Mouse (Mus musculus) cerebellum, adult 2 months (tissue): ENCODE data around the gene Ctbs. TPM values are rescaled to one million over a fixed set of nuclear protein-coding genes. Genes with fewer than 3 reads are reported as not detected.

Experiments used
- DNase-seq, 2 experiments: peaks; one replicate each; pipeline ENCODE4 v3.0.0; 2021
- H3K27ac ChIP-seq: fragments of 200-500 bp; 2 replicates; pipeline ENCODE4 v1.5.1; 2012; ENCODE audit warnings: low read length, control low read depth, inconsistent platforms; ENCODE audit not compliant: insufficient read depth
- H3K27me3 ChIP-seq: fragments of 200-500 bp; 2 replicates; pipeline ENCODE4 v1.6.1; 2012; ENCODE audit warnings: inconsistent platforms, mild to moderate bottlenecking, low read length, moderate library complexity; ENCODE audit not compliant: control insufficient read depth, insufficient read depth
- H3K4me1 ChIP-seq: fragments of 200-500 bp; 2 replicates; pipeline ENCODE4 v1.6.1; 2011; ENCODE audit warnings: low read length; ENCODE audit not compliant: control insufficient read depth, insufficient read depth
- H3K4me3 ChIP-seq: fragments of 200-500 bp; replicated peaks from 2 replicates; pipeline ENCODE3; 2011; ENCODE audit warnings: mild to moderate bottlenecking, low read depth, low read length, control low read depth; ENCODE audit not compliant: insufficient read depth
- CTCF ChIP-seq: fragments of 200-500 bp; IDR thresholded peaks from 2 replicates; pipeline ENCODE4 v1.5.1; 2011; ENCODE audit warnings: low read depth, mild to moderate bottlenecking, control low read depth, low read length, moderate library complexity, borderline replicate concordance; ENCODE audit not compliant: insufficient read depth
- POLR2A ChIP-seq: fragments of 200-500 bp; IDR thresholded peaks from 2 replicates; pipeline ENCODE4 v1.6.1; 2011; ENCODE audit warnings: low read length, control low read depth, borderline replicate concordance; ENCODE audit not compliant: insufficient read depth
- WGBS: fragments of 180-500 bp; shearing (Covaris S2); methylation state at CpG from one replicate; pipeline ENCODE4 v1.1.7; 2018; 5-methylcytosine and 5-hydroxymethylcytosine counted together
- polyA plus RNA-seq: library from polyadenylated mRNA; depleted of rRNA; stranded (reverse); fragments of >200 nt; gene quantifications from 2 replicates; pipeline ENCODE4 v1.2.3, GENCODE M21; 2012

Gene Ctbs
- polyA plus RNA-seq, 1 experiment = 3.0 TPM

GRCm38 (mm10) chr3:146472657-146473056 lies 23.1 kb downstream of the Ctbs start:
- Histone ChIP-seq H3K4me3 (no peak overlapping the region), H3K4me1 (no peaks in the 10 kb centered on the region), H3K27ac (no peak overlapping the region), H3K27me3 (no peaks in the 10 kb centered on the region)
- no peak for DNase-seq
- TF ChIP-seq CTCF (no peak), POLR2A (no peak)
- WGBS = 81% methylated on average over 4 of the region's 4 CpGs

GRCm38 (mm10) chr3:146473741-146474140 lies 24.1 kb downstream of the Ctbs start:
- TF ChIP-seq CTCF (no peak), POLR2A (no peak)
- Histone ChIP-seq H3K27me3 (no peaks in the 10 kb centered on the region), H3K4me3 (no peak overlapping the region), H3K27ac (no peak overlapping the region), H3K4me1 (no peaks in the 10 kb centered on the region)
- no peak for DNase-seq

- no peaks in the 10 kb centered on the region for H3K27me3 ChIP-seq
- DNase-seq = no peak
- no peak overlapping the region for H3K27ac ChIP-seq
- H3K4me3 ChIP-seq = no peak overlapping the region
- TF ChIP-seq POLR2A (no peak), CTCF (no peak)
- H3K4me1 ChIP-seq = no peaks in the 10 kb centered on the region
- 87% methylated on average over 3 of the region's 3 CpGs for WGBS
Observed at GRCm38 (mm10) chr3:146474428-146474827, 24.8 kb downstream of the Ctbs start.

- Histone ChIP-seq H3K4me3 (no peak overlapping the region), H3K4me1 (no peaks in the 10 kb centered on the region), H3K27ac (no peak overlapping the region), H3K27me3 (no peaks in the 10 kb centered on the region)
- DNase-seq = no peak
- no peak for TF ChIP-seq CTCF
- no peak for TF ChIP-seq POLR2A
- 67% methylated on average over 2 of the region's 2 CpGs for WGBS
Observed at GRCm38 (mm10) chr3:146482044-146482443, 32.4 kb downstream of the Ctbs start.

GRCm38 (mm10) chr3:146486464-146486863 lies 36.9 kb downstream of the Ctbs start:
- no peaks in the 10 kb centered on the region for H3K27me3 ChIP-seq
- 90% methylated on average over 4 of the region's 4 CpGs for WGBS
- no peaks in the 10 kb centered on the region for H3K4me1 ChIP-seq
- no peak overlapping the region for H3K4me3 ChIP-seq
- H3K27ac ChIP-seq = no peak overlapping the region
- TF ChIP-seq POLR2A (no peak), CTCF (no peak)
- DNase-seq = no peak

- Histone ChIP-seq H3K4me3 (no peak overlapping the region), H3K27me3 (peaks cover 6% of the 10 kb centered on the region; the same call in 1 of the 2 replicates), H3K4me1 (no peaks in the 10 kb centered on the region), H3K27ac (no peak overlapping the region)
- TF ChIP-seq CTCF (no peak), POLR2A (no peak)
- no peak for DNase-seq
- WGBS = 61% methylated on average over 8 of the region's 8 CpGs
Observed at GRCm38 (mm10) chr3:146494941-146495340, 45.3 kb downstream of the Ctbs start.

- Histone ChIP-seq H3K4me3 (peak overlapping the region; percentile 34), H3K27me3 (peaks cover 8% of the 10 kb centered on the region; the same call in 1 of the 2 replicates), H3K27ac (no peak overlapping the region), H3K4me1 (no peaks in the 10 kb centered on the region)
- WGBS = 5% methylated on average over 13 of the region's 13 CpGs
- peak in 1 of 2 experiments; percentile 5 for DNase-seq
- TF ChIP-seq CTCF (no peak), POLR2A (no peak)
Observed at GRCm38 (mm10) chr3:146498989-146499388, 49.4 kb downstream of the Ctbs start.

- Histone ChIP-seq H3K27me3 (peaks cover 8% of the 10 kb centered on the region; the same call in 1 of the 2 replicates), H3K4me1 (no peaks in the 10 kb centered on the region), H3K27ac (no peak within 1 kb of the TSS), H3K4me3 (peak within 1 kb of the TSS; percentile 51)
- DNase-seq = peak; percentile 34
- WGBS = 1% methylated on average over 83 of the region's 88 CpGs
- TF ChIP-seq POLR2A (no peak), CTCF (no peak)
Observed at GRCm38 (mm10) chr3:146499431-146500002, 49.9 kb downstream of the Ctbs start, which contains the start of the genes Spata1 and Gng5. TSS of gene Spata1 (minus strand) at chr3:146499753. TSS of gene Gng5 (plus strand) at chr3:146499807.
